Mouse (Mus musculus): Measurements from ENCODE around the gene Spata5. TPM values are rescaled to one million over a fixed set of nuclear protein-coding genes. Genes with fewer than 3 reads are reported as not detected.
A peak's percentile ranks its signal among the peaks of the same experiment; 100 is the strongest.

Gene Spata5
- total and polyA plus RNA-seq, 3 experiments, result 35.0 to 52.9 (median 49.7) TPM

GRCm38 (mm10) chr3:37418961-37419457, 687 bp upstream of the Spata5 start:
- peak overlapping the region; percentile 78 to 83 (median 82) for H3K4me3 ChIP-seq (replicated peaks in 1 of 3; ENCODE audit: low read depth in 2 of 3, low read length in 2 of 3, poor library complexity in 1 of 3)
- peaks cover 0 to 18% of the 10 kb centered on the region in 2 experiments for H3K36me3 ChIP-seq (replicated peaks in 1 of 2; ENCODE audit: control insufficient read depth in 1 of 2, insufficient read depth in 1 of 2, low read length in 1 of 2)
- H3K4me2 ChIP-seq (ENCODE audit: insufficient read depth, low read depth, poor library complexity, severe bottlenecking), result peak overlapping the region; percentile 72
- peaks cover 7 to 29% of the 10 kb centered on the region in 2 experiments for H3K4me1 ChIP-seq (ENCODE audit: control insufficient read depth in 1 of 2, insufficient read depth in 2 of 2)
- TF ChIP-seq CTCF (conservative IDR thresholded peaks at IDR 0.05 in 1 of 2, IDR thresholded peaks at IDR 0.05 in 1 of 2; ENCODE audit: low read depth in 2 of 2, low read length in 2 of 2) (peak in 1 of 2 experiments; percentile 6; a peak in 1 of 4 replicates), TBP (conservative IDR thresholded peaks at IDR 0.05; ENCODE audit: low read depth, low read length) (peak; percentile 45; the same call in 1 of the 2 replicates), RAD21 (IDR thresholded peaks at IDR 0.05; ENCODE audit: low read depth, low read length) (no peak), SIN3A (IDR thresholded peaks at IDR 0.05; ENCODE audit: low read length) (peak; percentile 32; the same call in 1 of the 2 replicates), UBTF (IDR thresholded peaks at IDR 0.05; ENCODE audit: low read depth, low read length) (peak; percentile 61; the same call in 1 of the 2 replicates)
- peaks cover 27% of the 10 kb centered on the region for H3K79me2 ChIP-seq (replicated peaks; ENCODE audit: control insufficient read depth, extremely low read depth, insufficient read depth, poor library complexity, severe bottlenecking)
- peak overlapping the region; percentile 70 for H3K9ac ChIP-seq (ENCODE audit: insufficient read depth, low read depth)
- H3K9me3 ChIP-seq (replicated peaks; ENCODE audit: low read length), result no peaks in the 10 kb centered on the region
- DNase-seq (ENCODE audit: extremely low read depth), result peak; percentile 73
- in situ Hi-C loops (cut with MboI; ENCODE audit: low pct_ligation_motif_present, low pct_unique_long_range_greater_than_20kb, low sequenced_read_pairs) (loop anchor here (10.0 kb wide), 1 partner anchor 94 kb away; no protein-coding TSS in a partner anchor), dilution Hi-C loops (cut with MboI; ENCODE audit: extremely low pct_ligation_motif_present, extremely low pct_unique_long_range_greater_than_20kb, low sequenced_read_pairs) (no loop called here)
- H3K27ac ChIP-seq (ENCODE audit: insufficient read depth, low read depth), result peak overlapping the region; percentile 53
- H3K27me3 ChIP-seq (replicated peaks), result no peaks in the 10 kb centered on the region

GRCm38 (mm10) chr3:37420072-37420471, 376 bp downstream of the Spata5 start, which contains the start of gene Nudt6:
TSS of gene Nudt6 (minus strand) at chr3:37420211.
- peaks cover 4 to 29% of the 10 kb centered on the region in 2 experiments for H3K4me1 ChIP-seq (ENCODE audit: control insufficient read depth in 1 of 2, insufficient read depth in 2 of 2)
- H3K9ac ChIP-seq (ENCODE audit: insufficient read depth, low read depth), result peak within 1 kb of the TSS; percentile 86
- peaks cover 2 to 25% of the 10 kb centered on the region in 2 experiments for H3K36me3 ChIP-seq (replicated peaks in 1 of 2; ENCODE audit: control insufficient read depth in 1 of 2, insufficient read depth in 1 of 2, low read length in 1 of 2)
- peak within 1 kb of the TSS; percentile 78 to 98 (median 96) for H3K4me3 ChIP-seq (replicated peaks in 1 of 3; ENCODE audit: low read depth in 2 of 3, low read length in 2 of 3, poor library complexity in 1 of 3)
- H3K79me2 ChIP-seq (replicated peaks; ENCODE audit: control insufficient read depth, extremely low read depth, insufficient read depth, poor library complexity, severe bottlenecking), result peaks cover 32% of the 10 kb centered on the region
- in situ Hi-C loops (cut with MboI; ENCODE audit: low pct_ligation_motif_present, low pct_unique_long_range_greater_than_20kb, low sequenced_read_pairs) (no loop called here), dilution Hi-C loops (cut with MboI; ENCODE audit: extremely low pct_ligation_motif_present, extremely low pct_unique_long_range_greater_than_20kb, low sequenced_read_pairs) (no loop called here)
- H3K27me3 ChIP-seq (replicated peaks), result no peaks in the 10 kb centered on the region
- H3K9me3 ChIP-seq (replicated peaks; ENCODE audit: low read length), result no peaks in the 10 kb centered on the region
- peak within 1 kb of the TSS; percentile 95 for H3K4me2 ChIP-seq (ENCODE audit: insufficient read depth, low read depth, poor library complexity, severe bottlenecking)
- DNase-seq (ENCODE audit: extremely low read depth), result peak; percentile 88
- H3K27ac ChIP-seq (ENCODE audit: insufficient read depth, low read depth), result peak within 1 kb of the TSS; percentile 93
- TF ChIP-seq CTCF (conservative IDR thresholded peaks at IDR 0.05 in 1 of 2, IDR thresholded peaks at IDR 0.05 in 1 of 2; ENCODE audit: low read depth in 2 of 2, low read length in 2 of 2) (no peak), ZMIZ1 (IDR thresholded peaks at IDR 0.05; ENCODE audit: low read depth, low read length) (no peak), RAD21 (IDR thresholded peaks at IDR 0.05; ENCODE audit: low read depth, low read length) (no peak), USF2 (conservative IDR thresholded peaks at IDR 0.05; ENCODE audit: low read depth, low read length) (no peak), ZKSCAN1 (IDR thresholded peaks at IDR 0.05; ENCODE audit: borderline replicate concordance, low read depth, low read length) (no peak), MEF2A (IDR thresholded peaks at IDR 0.05; ENCODE audit: borderline replicate concordance, low read depth, low read length) (peak; percentile 39; the same call in 1 of the 2 replicates), MXI1 (IDR thresholded peaks at IDR 0.05; ENCODE audit: low read depth, low read length) (peak; percentile 100), ELF1 (IDR thresholded peaks at IDR 0.05; ENCODE audit: low read depth, low read length) (peak; percentile 72), PAX5 (IDR thresholded peaks at IDR 0.05; ENCODE audit: low read length) (no peak), UBTF (IDR thresholded peaks at IDR 0.05; ENCODE audit: low read depth, low read length) (no peak), MAFK (IDR thresholded peaks at IDR 0.05; ENCODE audit: insufficient replicate concordance, low read length) (no peak), NELFE (IDR thresholded peaks at IDR 0.05; ENCODE audit: low read depth, low read length) (peak; percentile 62; the same call in 1 of the 2 replicates), HCFC1 (IDR thresholded peaks at IDR 0.05; ENCODE audit: low read depth, low read length) (peak; percentile 81), POLR2AphosphoS2 (IDR thresholded peaks at IDR 0.05; ENCODE audit: low read depth, low read length) (no peak; the same call in 1 of the 2 replicates), SMC3 (IDR thresholded peaks at IDR 0.05; ENCODE audit: low read depth, low read length) (no peak), MAX (IDR thresholded peaks at IDR 0.05; ENCODE audit: low read length) (peak; percentile 91; the same call in 1 of the 2 replicates), ETS1 (conservative IDR thresholded peaks at IDR 0.05; ENCODE audit: low read depth, low read length) (peak; percentile 41; the same call in 1 of the 2 replicates), JUN (IDR thresholded peaks at IDR 0.05; ENCODE audit: insufficient read depth, low read depth, low read length) (no peak), BHLHE40 (IDR thresholded peaks at IDR 0.05; ENCODE audit: low read depth, low read length) (peak; percentile 98), POLR2A (IDR thresholded peaks at IDR 0.05; ENCODE audit: low read depth, low read length) (peak; percentile 80), E2F4 (IDR thresholded peaks at IDR 0.05; ENCODE audit: insufficient replicate concordance, low read depth, low read length) (0 out of 2 replicates have a peak, but pooled peaks have one; percentile 56), JUND (conservative IDR thresholded peaks at IDR 0.05; ENCODE audit: low read depth, low read length) (no peak), KAT2A (IDR thresholded peaks at IDR 0.05; ENCODE audit: insufficient replicate concordance, low read length) (peak; percentile 58; the same call in 1 of the 2 replicates), TCF12 (IDR thresholded peaks at IDR 0.05; ENCODE audit: low read depth, low read length) (peak; percentile 53; the same call in 1 of the 2 replicates), NRF1 (IDR thresholded peaks at IDR 0.05; ENCODE audit: low read depth, low read length) (peak; percentile 50; the same call in 1 of the 2 replicates), MAZ (IDR thresholded peaks at IDR 0.05; ENCODE audit: low read depth, low read length) (peak; percentile 43; the same call in 1 of the 2 replicates), ZNF384 (IDR thresholded peaks at IDR 0.05; ENCODE audit: low read depth, low read length) (no peak), CHD1 (IDR thresholded peaks at IDR 0.05; ENCODE audit: low read depth, low read length) (no peak; the same call in 1 of the 2 replicates), CHD2 (IDR thresholded peaks at IDR 0.05; ENCODE audit: low read length) (peak; percentile 84)
